Mouse (Mus musculus): ENCODE measurements around the gene Myl6.

Gene Myl6

GRCm38 (mm10) chr10:128493695-128494666, at the start of gene Myl6:
Myl6 (minus strand) TSS chr10:128494145.
- peak; percentile 99 for DNase-seq (ENCODE audit: low read depth, low spot score)

GRCm38 (mm10) chr10:128543100-128543499, 49.2 kb upstream of the Myl6 start:
- DNase-seq (ENCODE audit: low read depth, low spot score): no peak

- no peak for DNase-seq (ENCODE audit: low read depth, low spot score)
Observed at GRCm38 (mm10) chr10:128538340-128538870, 44.5 kb upstream of the Myl6 start.

- peak; percentile 96 for DNase-seq (ENCODE audit: low read depth, low spot score)
Observed at GRCm38 (mm10) chr10:128536266-128536940, 42.5 kb upstream of the Myl6 start.

GRCm38 (mm10) chr10:128535624-128536265, 41.8 kb upstream of the Myl6 start:
- DNase-seq (ENCODE audit: low read depth, low spot score): no peak

- no peak for DNase-seq (ENCODE audit: low read depth, low spot score)
Observed at GRCm38 (mm10) chr10:128535206-128535605, 41.3 kb upstream of the Myl6 start.

- peak; percentile 53 for DNase-seq (ENCODE audit: low read depth, low spot score)
Observed at GRCm38 (mm10) chr10:128526366-128527356, 32.7 kb upstream of the Myl6 start.

- peak; percentile 96 for DNase-seq (ENCODE audit: low read depth, low spot score)
Observed at GRCm38 (mm10) chr10:128525671-128526308, 31.8 kb upstream of the Myl6 start, which contains the start of gene Esyt1. Esyt1 (minus strand) TSS chr10:128525871.

GRCm38 (mm10) chr10:128524732-128525662, 31.1 kb upstream of the Myl6 start:
- DNase-seq (ENCODE audit: low read depth, low spot score): peak; percentile 86

GRCm38 (mm10) chr10:128524111-128524731, 30.3 kb upstream of the Myl6 start:
- peak; percentile 54 for DNase-seq (ENCODE audit: low read depth, low spot score)

GRCm38 (mm10) chr10:128522351-128522750, 28.4 kb upstream of the Myl6 start:
- DNase-seq (ENCODE audit: low read depth, low spot score): no peak

GRCm38 (mm10) chr10:128520591-128520990, 26.6 kb upstream of the Myl6 start:
- no peak for DNase-seq (ENCODE audit: low read depth, low spot score)

GRCm38 (mm10) chr10:128518833-128519232, 24.9 kb upstream of the Myl6 start:
- DNase-seq (ENCODE audit: low read depth, low spot score): peak; percentile 64

- no peak for DNase-seq (ENCODE audit: low read depth, low spot score)
Observed at GRCm38 (mm10) chr10:128516677-128517076, 22.7 kb upstream of the Myl6 start.

GRCm38 (mm10) chr10:128516029-128516428, 22.1 kb upstream of the Myl6 start:
- DNase-seq (ENCODE audit: low read depth, low spot score): no peak

GRCm38 (mm10) chr10:128515044-128515443, 21.1 kb upstream of the Myl6 start:
- no peak for DNase-seq (ENCODE audit: low read depth, low spot score)

- DNase-seq (ENCODE audit: low read depth, low spot score): no peak
Observed at GRCm38 (mm10) chr10:128511761-128512160, 17.8 kb upstream of the Myl6 start.

- no peak for DNase-seq (ENCODE audit: low read depth, low spot score)
Observed at GRCm38 (mm10) chr10:128511189-128511588, 17.2 kb upstream of the Myl6 start.

Measured in CD4-positive, CD25-positive, alpha-beta regulatory T cell, adult 2 months (primary cell).